Mouse (Mus musculus): Measurements from ENCODE around the gene Mettl7a1. TPM values are rescaled to one million over a fixed set of nuclear protein-coding genes. Genes with fewer than 3 reads are reported as not detected.
"Not testable (repeated sequence)": the region's sequence is repeated elsewhere in the genome, so short reads cannot be mapped to it uniquely, and the experiment has no call there.

Mettl7a1 gene
- 1.7 and 9.2 TPM in 2 replicates for polyA plus RNA-seq (2012; ENCODE audit: insufficient read depth, low replicate concordance)

DNA sequence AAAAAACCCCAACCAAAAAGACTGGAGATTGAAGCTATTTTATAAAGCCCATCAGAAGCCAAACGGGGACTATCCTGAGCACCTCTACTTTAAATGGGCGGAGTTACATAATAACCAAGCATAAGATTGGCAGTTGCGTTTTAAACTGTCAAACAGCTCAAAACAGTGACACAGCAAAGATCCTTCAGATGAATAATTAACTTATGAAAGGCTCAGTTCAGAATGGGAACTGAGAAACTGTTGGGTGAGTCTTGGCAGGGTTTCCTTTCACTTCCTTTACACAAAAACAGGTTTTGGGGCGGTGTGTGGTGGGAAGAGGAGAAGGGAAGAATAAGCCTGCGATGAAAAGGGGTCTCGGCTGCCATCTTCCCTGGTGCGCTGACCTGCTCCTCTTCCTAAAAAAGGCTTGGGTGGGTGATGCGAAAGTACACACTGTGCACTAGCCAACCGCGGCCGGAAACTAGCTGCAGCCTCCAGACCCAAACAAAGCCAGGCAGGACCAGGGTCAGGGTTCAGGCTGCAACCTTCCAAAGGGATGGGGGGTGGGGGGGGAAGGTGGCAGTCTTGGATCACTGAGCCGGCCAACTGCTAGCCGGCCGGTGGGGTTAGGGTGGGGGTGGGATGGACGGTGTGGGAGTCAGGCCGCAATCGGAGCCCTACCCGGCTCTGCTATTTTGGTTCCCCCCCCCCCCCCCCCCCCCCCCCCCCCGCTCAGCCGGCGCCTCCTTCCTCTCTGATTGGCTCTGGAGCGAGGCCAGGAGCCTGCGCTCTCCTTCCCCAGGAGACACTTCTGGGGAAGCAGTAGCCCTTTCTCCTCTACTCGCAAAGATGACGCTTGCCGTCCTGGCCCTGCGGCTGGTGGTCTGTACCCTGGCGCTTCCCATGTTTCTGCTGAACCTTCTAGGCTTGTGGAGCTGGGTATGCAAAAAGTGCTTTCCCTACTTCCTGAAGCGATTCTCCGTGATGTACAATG, at the start of gene Mettl7a1:
TSS of gene Mettl7a1 (plus strand) at position 122 of the 973 bp plus-strand sequence.
- TF ChIP-seq GATA1 (IDR thresholded peaks at IDR 0.05; ENCODE audit: borderline replicate concordance, low read length): no peak
- no peak for TF ChIP-seq FLI1 (IDR thresholded peaks at IDR 0.05; ENCODE audit: low read length)
- Histone ChIP-seq H3K9me3 (0 out of 2 replicates have a peak, but pooled peaks cover under 1% of the 10 kb centered on the region), H3K36me3 (replicated peaks; ENCODE audit: low read length) (no peaks in the 10 kb centered on the region), H3K4me1 (peaks cover 31% of the 10 kb centered on the region), H3K27me3 (replicated peaks) (peaks cover 10% of the 10 kb centered on the region), H3K4me3 (replicated peaks) (peak within 1 kb of the TSS; percentile 92)

DNA sequence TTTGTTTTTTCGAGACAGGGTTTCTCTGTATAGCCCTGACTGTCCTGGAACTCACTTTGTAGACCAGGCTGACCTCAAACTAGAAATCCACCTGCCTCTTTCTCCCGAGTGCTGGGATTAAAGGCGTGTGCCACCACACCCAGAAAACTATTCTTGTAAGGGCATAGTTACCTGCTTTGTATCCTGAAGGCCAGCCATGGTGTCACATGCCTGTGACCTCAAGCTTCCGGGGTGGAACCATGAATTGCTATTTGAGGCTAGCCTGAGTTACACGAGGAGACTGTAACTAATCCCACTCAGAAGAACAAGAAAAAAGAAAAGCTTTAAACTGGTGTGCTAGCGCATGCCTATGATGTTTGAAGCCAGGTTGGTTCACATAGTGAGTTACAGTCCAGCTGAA, 47.6 kb upstream of the Mettl7a1 start:
- TF ChIP-seq FLI1 (IDR thresholded peaks at IDR 0.05; ENCODE audit: low read length) (no peak), GATA1 (IDR thresholded peaks at IDR 0.05; ENCODE audit: borderline replicate concordance, low read length) (no peak)
- H3K4me1 ChIP-seq: no peaks in the 10 kb centered on the region
- H3K4me3 ChIP-seq (replicated peaks): no peak overlapping the region
- H3K36me3 ChIP-seq (replicated peaks; ENCODE audit: low read length): peaks cover 86% of the 10 kb centered on the region
- H3K27me3 ChIP-seq (replicated peaks): no peaks in the 10 kb centered on the region
- H3K9me3 ChIP-seq: no peaks in the 10 kb centered on the region

GRCm38 (mm10) chr15:100257305-100257704, 46.6 kb upstream of the Mettl7a1 start:
- TF ChIP-seq GATA1 (IDR thresholded peaks at IDR 0.05; ENCODE audit: borderline replicate concordance, low read length) (no peak), FLI1 (IDR thresholded peaks at IDR 0.05; ENCODE audit: low read length) (no peak)
- Histone ChIP-seq H3K4me3 (replicated peaks) (no peak overlapping the region), H3K36me3 (replicated peaks; ENCODE audit: low read length) (peaks cover 86% of the 10 kb centered on the region), H3K27me3 (replicated peaks) (no peaks in the 10 kb centered on the region), H3K9me3 (no peaks in the 10 kb centered on the region), H3K4me1 (no peaks in the 10 kb centered on the region)

DNA sequence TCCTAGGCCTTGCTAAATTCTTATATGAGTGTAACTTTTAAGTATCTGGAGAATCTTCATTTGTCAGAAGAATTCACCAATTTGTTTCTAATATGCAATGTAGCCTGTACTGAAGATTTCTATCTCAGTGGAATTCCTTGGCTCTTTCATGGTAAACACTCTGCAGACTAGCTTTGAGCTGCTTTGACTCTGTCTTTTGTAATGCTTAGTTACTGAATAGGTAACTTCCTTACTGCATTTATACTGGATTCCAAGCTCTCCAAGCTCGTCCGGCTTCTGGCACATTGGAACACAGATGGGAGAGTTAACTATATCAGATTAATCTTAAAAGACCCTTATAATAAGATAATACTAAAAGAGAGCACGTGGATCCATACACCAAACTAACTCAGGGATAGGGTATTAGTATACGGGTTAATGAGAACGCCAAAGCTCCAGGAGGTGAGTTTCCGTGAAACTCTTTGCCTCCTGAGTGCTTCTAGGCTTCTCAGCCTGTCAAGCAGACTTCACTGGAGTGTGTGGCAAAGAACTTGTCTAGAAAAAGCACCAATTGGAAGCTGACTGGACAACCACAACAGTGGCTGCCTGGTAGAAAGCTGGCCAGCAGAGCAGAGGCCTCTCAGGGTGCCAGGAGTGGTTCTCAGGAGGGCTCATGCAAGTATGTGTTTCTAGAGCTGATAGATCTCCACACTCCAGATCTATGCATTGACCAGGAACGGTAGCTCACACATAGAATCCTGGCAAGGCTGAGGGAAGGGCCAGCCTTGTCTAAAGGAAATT, 45.1 kb upstream of the Mettl7a1 start:
- H3K4me1 ChIP-seq: no peaks in the 10 kb centered on the region
- no peaks in the 10 kb centered on the region for H3K9me3 ChIP-seq
- H3K4me3 ChIP-seq (replicated peaks): no peak overlapping the region
- no peaks in the 10 kb centered on the region for H3K27me3 ChIP-seq (replicated peaks)
- peaks cover 77% of the 10 kb centered on the region for H3K36me3 ChIP-seq (replicated peaks; ENCODE audit: low read length)
- no peak for TF ChIP-seq FLI1 (IDR thresholded peaks at IDR 0.05; ENCODE audit: low read length)
- TF ChIP-seq GATA1 (IDR thresholded peaks at IDR 0.05; ENCODE audit: borderline replicate concordance, low read length): no peak

DNA sequence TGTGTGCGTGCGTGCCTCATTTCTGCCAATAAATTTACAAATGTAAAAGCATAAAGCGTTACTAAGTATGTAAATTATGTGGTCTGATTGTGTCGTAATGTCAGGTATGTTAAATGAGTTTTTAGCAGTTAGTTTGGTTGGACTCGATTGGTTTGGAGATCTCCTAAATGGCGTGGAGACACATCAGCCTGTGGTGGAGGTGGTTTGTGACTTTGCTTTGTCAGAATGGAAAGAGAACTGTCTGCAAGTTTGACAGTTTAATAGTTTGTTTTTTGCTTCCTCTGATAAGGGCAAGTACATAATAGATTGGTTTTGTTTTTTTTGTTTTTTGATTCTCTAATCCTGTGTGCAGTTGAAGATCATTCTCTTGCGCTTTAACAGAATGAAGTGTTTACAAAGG, 43.6 kb upstream of the Mettl7a1 start:
- H3K27me3 ChIP-seq (replicated peaks); H3K4me3 ChIP-seq (replicated peaks); H3K4me1 ChIP-seq; H3K9me3 ChIP-seq: not testable (repeated sequence)
- H3K36me3 ChIP-seq (replicated peaks; ENCODE audit: low read length): peaks cover 62% of the 10 kb centered on the region

DNA sequence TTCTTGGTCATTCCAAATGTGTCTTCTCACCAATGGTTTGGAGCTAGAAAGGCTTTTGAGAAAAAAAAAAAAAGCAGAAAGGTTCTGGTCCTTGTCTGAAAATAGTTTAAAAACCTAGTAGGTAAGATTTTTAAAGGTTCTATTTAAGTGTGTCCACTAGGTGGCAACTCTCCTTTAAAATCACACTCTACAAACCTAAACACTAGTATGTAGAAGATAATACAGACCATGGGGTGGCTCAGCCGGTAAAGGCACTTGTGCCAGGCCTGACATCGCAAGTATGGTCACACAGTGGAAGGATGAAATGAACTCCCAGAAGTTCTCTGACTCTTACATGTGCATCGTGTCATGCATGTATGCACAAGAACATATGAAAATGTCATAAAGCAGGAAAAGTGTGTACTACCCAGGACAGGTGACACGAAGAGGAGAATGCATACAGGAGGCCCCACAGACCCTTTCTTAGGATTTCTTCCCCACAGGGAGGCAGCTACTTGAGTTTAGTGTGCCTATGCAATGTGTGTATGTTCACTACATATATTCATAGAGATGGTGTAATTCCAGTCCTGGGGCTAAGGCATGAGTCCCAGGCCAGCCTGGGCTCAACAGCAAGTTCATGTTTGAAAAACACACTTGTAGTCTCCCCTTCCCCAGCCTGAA, 40.6 kb upstream of the Mettl7a1 start:
- Histone ChIP-seq H3K4me1 (0 out of 2 replicates have a peak, but pooled peaks cover 4% of the 10 kb centered on the region), H3K27me3 (replicated peaks) (no peaks in the 10 kb centered on the region), H3K9me3 (peaks cover 5% of the 10 kb centered on the region; the same call in 1 of the 2 replicates), H3K4me3 (replicated peaks) (no peak overlapping the region), H3K36me3 (replicated peaks; ENCODE audit: low read length) (peaks cover 40% of the 10 kb centered on the region)
- TF ChIP-seq FLI1 (IDR thresholded peaks at IDR 0.05; ENCODE audit: low read length) (no peak), GATA1 (IDR thresholded peaks at IDR 0.05; ENCODE audit: borderline replicate concordance, low read length) (no peak)

GRCm38 (mm10) chr15:100265586-100266325, 38.2 kb upstream of the Mettl7a1 start:
- TF ChIP-seq FLI1 (IDR thresholded peaks at IDR 0.05; ENCODE audit: low read length) (no peak), GATA1 (IDR thresholded peaks at IDR 0.05; ENCODE audit: borderline replicate concordance, low read length) (no peak)
- no peaks in the 10 kb centered on the region for H3K27me3 ChIP-seq (replicated peaks)
- no peak overlapping the region for H3K4me3 ChIP-seq (replicated peaks)
- peaks cover 25% of the 10 kb centered on the region for H3K36me3 ChIP-seq (replicated peaks; ENCODE audit: low read length)
- peaks cover 22% of the 10 kb centered on the region for H3K9me3 ChIP-seq
- 0 out of 2 replicates have a peak, but pooled peaks cover 4% of the 10 kb centered on the region for H3K4me1 ChIP-seq

- H3K27me3 ChIP-seq (replicated peaks): no peaks in the 10 kb centered on the region
- TF ChIP-seq FLI1 (IDR thresholded peaks at IDR 0.05; ENCODE audit: low read length) (no peak), GATA1 (IDR thresholded peaks at IDR 0.05; ENCODE audit: borderline replicate concordance, low read length) (no peak)
- no peak overlapping the region for H3K4me3 ChIP-seq (replicated peaks)
Observed at GRCm38 (mm10) chr15:100268916-100269315, 35.0 kb upstream of the Mettl7a1 start.

DNA sequence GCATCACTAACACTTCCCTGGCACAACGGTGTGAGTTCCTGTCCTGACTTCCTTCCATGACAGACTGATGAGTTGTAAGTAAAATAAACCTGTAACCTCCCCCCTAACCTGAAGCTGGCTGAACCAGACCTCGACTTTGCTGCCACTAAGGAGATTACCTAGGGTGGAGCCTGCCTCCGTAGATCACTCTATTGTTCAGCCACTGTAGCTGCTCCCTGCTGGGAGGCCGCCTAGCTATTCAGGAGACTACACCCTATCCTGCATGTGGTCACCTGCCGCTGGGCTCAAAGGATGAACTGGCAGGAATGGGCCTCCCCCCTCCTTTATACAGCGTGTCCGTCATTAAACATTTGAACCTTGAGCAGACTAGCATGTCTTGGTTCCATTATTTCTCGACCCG, 34.2 kb upstream of the Mettl7a1 start:
- Histone ChIP-seq H3K9me3 (peaks cover 28% of the 10 kb centered on the region), H3K27me3 (replicated peaks) (no peaks in the 10 kb centered on the region), H3K4me1 (0 out of 2 replicates have a peak, but pooled peaks cover 4% of the 10 kb centered on the region), H3K36me3 (replicated peaks; ENCODE audit: low read length) (peaks cover 6% of the 10 kb centered on the region), H3K4me3 (replicated peaks) (no peak overlapping the region)
- TF ChIP-seq GATA1 (IDR thresholded peaks at IDR 0.05; ENCODE audit: borderline replicate concordance, low read length) (no peak), FLI1 (IDR thresholded peaks at IDR 0.05; ENCODE audit: low read length) (no peak)

More at GRCm38 (mm10) chr15:100268916-100269315, 35.0 kb upstream of the Mettl7a1 start:
- peaks cover 27% of the 10 kb centered on the region for H3K9me3 ChIP-seq
- H3K36me3 ChIP-seq (replicated peaks; ENCODE audit: low read length): peaks cover 6% of the 10 kb centered on the region
- 0 out of 2 replicates have a peak, but pooled peaks cover 4% of the 10 kb centered on the region for H3K4me1 ChIP-seq

GRCm38 (mm10) chr15:100270609-100271008, 33.3 kb upstream of the Mettl7a1 start:
- not testable (repeated sequence) for H3K4me1 ChIP-seq; H3K4me3 ChIP-seq (replicated peaks); H3K27me3 ChIP-seq (replicated peaks); H3K36me3 ChIP-seq (replicated peaks; ENCODE audit: low read length)
- peaks cover 28% of the 10 kb centered on the region for H3K9me3 ChIP-seq
